Mouse (Mus musculus) small intestine, adult 2 months (tissue): ENCODE measurements around the gene Olah. TPM values are rescaled to one million over a fixed set of nuclear protein-coding genes. Genes with fewer than 3 reads are reported as not detected.

Experiments used
- H3K27ac ChIP-seq: fragments of 200-500 bp; 2 replicates; pipeline ENCODE4 v1.5.1; 2012; ENCODE audit warnings: low read depth, low read length, control low read depth, inconsistent platforms; ENCODE audit not compliant: insufficient read depth
- H3K27me3 ChIP-seq: fragments of 200-500 bp; 2 replicates; pipeline ENCODE4 v1.6.1; 2012; ENCODE audit warnings: mild to moderate bottlenecking, moderate library complexity, low read length, inconsistent platforms; ENCODE audit not compliant: control insufficient read depth, insufficient read depth
- H3K36me3 ChIP-seq: fragments of 200-500 bp; 2 replicates; pipeline ENCODE4 v1.6.1; 2012; ENCODE audit warnings: mild to moderate bottlenecking, low read length, control low read depth, inconsistent platforms; ENCODE audit not compliant: control insufficient read depth, insufficient read depth
- H3K4me1 ChIP-seq: fragments of 200-500 bp; 2 replicates; pipeline ENCODE4 v1.6.1; 2012; ENCODE audit warnings: low read length, inconsistent platforms, mixed read lengths; ENCODE audit not compliant: control insufficient read depth, insufficient read depth, insufficient read length
- H3K4me3 ChIP-seq: fragments of 200-500 bp; 2 replicates; pipeline ENCODE4 v1.5.1; 2012; ENCODE audit warnings: low read depth, mild to moderate bottlenecking, control low read depth, inconsistent platforms, low read length, moderate library complexity
- CTCF ChIP-seq: fragments of 200-500 bp; IDR thresholded peaks from 2 replicates; pipeline ENCODE4 v1.5.1; 2012; ENCODE audit warnings: low read depth, mild to moderate bottlenecking, control low read depth, inconsistent platforms, low read length, moderate library complexity, mixed read lengths; ENCODE audit not compliant: insufficient replicate concordance, insufficient read length; ENCODE audit errors: extremely low read depth
- POLR2A ChIP-seq: fragments of 200-500 bp; IDR thresholded peaks from 2 replicates; pipeline ENCODE4 v1.6.1; 2012; ENCODE audit warnings: low read depth, mild to moderate bottlenecking, control low read depth, inconsistent platforms, low read length, moderate library complexity
- WGBS: fragments of 180-500 bp; shearing (Covaris S2); methylation state at CpG from one replicate; pipeline ENCODE4 v1.1.7; 2018; 5-methylcytosine and 5-hydroxymethylcytosine counted together
- polyA plus RNA-seq: library from polyadenylated mRNA; depleted of rRNA; stranded (reverse); fragments of >200 nt; gene quantifications from 2 replicates; pipeline ENCODE4 v1.2.3, GENCODE M21; 2012; rRNA removed

The Olah gene
- polyA plus RNA-seq, 1 experiment: not detected

DNA sequence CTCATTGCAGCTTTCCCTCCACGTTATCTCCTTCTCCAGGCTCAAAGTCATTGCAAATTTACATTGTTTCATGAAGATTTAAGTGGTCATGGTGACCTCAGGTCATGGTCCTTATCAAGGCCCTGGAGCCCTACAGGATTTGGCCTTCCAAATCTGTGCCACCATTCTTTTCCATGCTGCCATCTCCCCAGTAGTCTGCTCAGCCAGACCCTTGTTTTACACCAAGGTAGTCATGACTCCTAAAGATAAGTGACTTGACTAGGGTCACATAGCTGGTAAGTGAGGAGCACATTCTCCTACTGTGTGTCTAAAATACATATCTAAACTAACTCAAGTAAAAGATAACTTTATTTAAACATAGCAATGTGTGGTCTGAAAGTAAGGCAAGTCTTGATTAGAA is 104.8 kb downstream of the Olah start:
- TF ChIP-seq POLR2A: no peak
- no peak for TF ChIP-seq CTCF
- H3K4me1 ChIP-seq: no peaks in the 10 kb centered on the region
- H3K36me3 ChIP-seq: no peaks in the 10 kb centered on the region
- no peaks in the 10 kb centered on the region for H3K27me3 ChIP-seq
- 84% methylated on average over 1 of the region's 1 CpGs for WGBS
- no peak overlapping the region for H3K4me3 ChIP-seq
- no peak overlapping the region for H3K27ac ChIP-seq

Other genes starting within 250 kb of the Olah start
- 0.91 and 1.2 TPM in 2 replicates for gene Nmt2, start 113.0 kb downstream of the Olah start, polyA plus RNA-seq
- gene Rpp38, start 64.6 kb downstream of the Olah start, polyA plus RNA-seq: 0.48 and 1.7 TPM in 2 replicates
- gene Acbd7, start 61.0 kb downstream of the Olah start, polyA plus RNA-seq: not detected in 2 replicates
- gene Meig1, start 25.4 kb upstream of the Olah start, polyA plus RNA-seq: not detected in 2 replicates
- 1.5 and 1.6 TPM in 2 replicates for gene Dclre1c, start 26.9 kb upstream of the Olah start, polyA plus RNA-seq
- 0.66 and 1.5 TPM in 2 replicates for gene Suv39h2, start 77.8 kb upstream of the Olah start, polyA plus RNA-seq
- 0.30 and 0.72 TPM in 2 replicates for gene Gm45902, start 115.6 kb upstream of the Olah start, polyA plus RNA-seq
- gene Hspa14, start 115.6 kb upstream of the Olah start, polyA plus RNA-seq: 5.6 and 9.9 TPM in 2 replicates
- gene Cdnf, start 115.8 kb upstream of the Olah start, polyA plus RNA-seq: 0.03 and 0.10 TPM in 2 replicates
- 8.1 and 8.2 TPM in 2 replicates for gene Fam107b, start 173.3 kb upstream of the Olah start, polyA plus RNA-seq